Mouse (Mus musculus): Measurements from ENCODE around the gene Ccdc194. TPM values are rescaled to one million over a fixed set of nuclear protein-coding genes. Genes with fewer than 3 reads are reported as not detected.
"Not testable (repeated sequence)": the region's sequence is repeated elsewhere in the genome, so short reads cannot be mapped to it uniquely, and the experiment has no call there.

Gene Ccdc194
- polyA plus RNA-seq, 1 experiment from 2014 or later = 0.13 TPM

DNA sequence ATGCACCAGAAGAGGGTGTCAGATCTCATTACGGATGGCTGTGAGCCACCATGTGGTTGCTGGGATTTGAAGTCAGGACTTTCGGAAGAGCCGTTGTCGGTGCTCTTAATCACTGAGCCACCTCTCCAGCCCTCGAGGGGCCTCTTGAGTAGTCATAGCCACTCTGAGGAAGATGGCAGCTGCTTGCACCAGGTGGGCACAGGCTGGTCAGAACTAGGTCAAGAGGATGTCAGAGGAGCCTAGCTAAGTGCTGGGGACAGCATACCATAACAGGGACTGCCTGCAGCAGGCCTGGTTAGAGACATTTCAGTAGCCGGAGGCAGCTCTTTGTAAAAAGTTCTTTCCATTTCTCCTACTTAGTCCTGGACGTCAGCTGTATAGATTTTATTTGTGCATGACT, 25.2 kb upstream of the Ccdc194 start:
- Histone ChIP-seq H3K4me1 (no peaks in the 10 kb centered on the region), H3K9ac (replicated peaks) (no peak overlapping the region), H3K9me3 (replicated peaks) (no peaks in the 10 kb centered on the region), H3K4me2 (no peak overlapping the region), H3K4me3 (replicated peaks) (no peak overlapping the region), H3K27ac (replicated peaks) (no peak overlapping the region), H3K36me3 (peaks cover 26% of the 10 kb centered on the region), H3K27me3 (replicated peaks) (peaks cover 8% of the 10 kb centered on the region)
- ATAC-seq (ENCODE audit: low FRiP score) = no peak
- 75% methylated on average over 7 of the region's 7 CpGs for WGBS

DNA sequence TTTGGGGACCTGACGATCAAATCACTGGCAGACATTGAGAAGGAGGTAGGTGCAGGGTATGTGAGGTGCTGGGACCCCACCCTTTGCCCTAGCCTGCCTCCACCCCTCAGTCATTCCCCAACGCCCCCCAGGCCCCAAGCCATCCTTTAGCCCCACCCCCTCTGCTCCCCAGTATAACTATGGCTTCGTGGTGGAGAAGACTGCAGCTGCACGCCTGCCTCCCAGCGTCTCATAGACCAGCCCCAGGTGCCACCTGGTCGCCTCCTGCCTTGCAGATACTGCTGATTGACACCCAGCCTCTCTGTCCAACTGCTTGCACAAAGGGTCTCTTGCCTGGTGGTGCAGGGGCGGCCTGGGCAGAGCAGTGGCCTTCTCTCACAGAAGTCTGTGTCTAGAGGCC, 22.1 kb upstream of the Ccdc194 start:
- Histone ChIP-seq H3K9me3 (replicated peaks) (no peaks in the 10 kb centered on the region), H3K27ac (replicated peaks) (no peak overlapping the region), H3K9ac (replicated peaks) (no peak overlapping the region), H3K27me3 (replicated peaks) (no peaks in the 10 kb centered on the region), H3K36me3 (peaks cover 33% of the 10 kb centered on the region), H3K4me3 (replicated peaks) (no peak overlapping the region), H3K4me1 (peaks cover 17% of the 10 kb centered on the region), H3K4me2 (no peak overlapping the region)
- 87% methylated on average over 7 of the region's 7 CpGs for WGBS
- ATAC-seq (ENCODE audit: low FRiP score) = no peak

DNA sequence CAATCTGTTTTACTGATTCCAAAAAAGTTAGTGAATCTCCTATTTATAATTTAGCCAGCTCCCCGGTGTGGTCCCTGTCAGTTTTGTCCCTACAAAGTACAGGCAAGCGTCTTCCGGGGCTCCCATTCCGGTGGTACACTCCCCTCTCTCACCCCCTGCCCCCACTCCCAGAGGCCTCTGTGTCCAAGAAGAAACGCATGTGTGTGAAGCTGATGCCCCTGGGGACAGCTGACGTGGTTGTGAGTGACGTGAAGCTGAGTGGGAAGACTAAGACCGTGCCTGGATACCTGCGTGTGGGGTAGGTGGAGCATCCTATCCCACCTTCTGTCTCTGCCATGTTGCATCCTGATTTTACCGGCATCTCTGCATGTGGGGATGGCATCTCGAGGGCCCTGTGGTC, 19.5 kb upstream of the Ccdc194 start:
- Histone ChIP-seq H3K4me1 (peaks cover 17% of the 10 kb centered on the region), H3K4me2 (no peak overlapping the region), H3K27ac (replicated peaks) (no peak overlapping the region), H3K27me3 (replicated peaks) (0 out of 2 replicates have a peak, but pooled peaks cover 4% of the 10 kb centered on the region), H3K36me3 (peaks cover 33% of the 10 kb centered on the region), H3K9me3 (replicated peaks) (no peaks in the 10 kb centered on the region), H3K9ac (replicated peaks) (no peak overlapping the region), H3K4me3 (replicated peaks) (no peak overlapping the region)
- ATAC-seq (ENCODE audit: low FRiP score) = no peak
- 93% methylated on average over 11 of the region's 11 CpGs for WGBS

DNA sequence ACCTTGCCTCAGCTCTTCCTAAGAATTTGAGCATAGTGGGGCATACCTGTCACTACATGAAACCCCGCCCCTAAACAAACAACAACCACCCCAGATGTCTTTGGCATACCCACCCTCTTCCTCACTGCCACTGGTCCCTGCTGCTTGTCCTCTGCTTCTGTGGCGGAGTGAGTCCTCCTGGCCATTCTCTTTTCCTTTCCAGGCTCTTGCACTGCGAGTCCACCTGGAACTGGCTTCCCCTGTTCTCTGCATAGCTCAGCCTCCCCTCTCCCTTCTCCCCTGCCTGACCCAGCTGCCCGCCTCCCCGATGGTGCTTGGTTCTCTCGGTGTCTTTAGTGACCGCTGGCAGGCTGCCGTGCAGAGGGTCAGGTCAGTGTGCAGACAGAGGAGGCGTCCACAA, 18.2 kb upstream of the Ccdc194 start:
- Histone ChIP-seq H3K27ac (replicated peaks) (no peak overlapping the region), H3K36me3 (peaks cover 33% of the 10 kb centered on the region), H3K27me3 (replicated peaks) (0 out of 2 replicates have a peak, but pooled peaks cover 4% of the 10 kb centered on the region), H3K9me3 (replicated peaks) (no peaks in the 10 kb centered on the region), H3K4me1 (peaks cover 17% of the 10 kb centered on the region), H3K4me2 (peak overlapping the region; percentile 85), H3K9ac (replicated peaks) (peak overlapping the region; percentile 87), H3K4me3 (replicated peaks) (peak overlapping the region; percentile 94)
- WGBS = 85% methylated on average over 9 of the region's 9 CpGs
- no peak for ATAC-seq (ENCODE audit: low FRiP score)

DNA sequence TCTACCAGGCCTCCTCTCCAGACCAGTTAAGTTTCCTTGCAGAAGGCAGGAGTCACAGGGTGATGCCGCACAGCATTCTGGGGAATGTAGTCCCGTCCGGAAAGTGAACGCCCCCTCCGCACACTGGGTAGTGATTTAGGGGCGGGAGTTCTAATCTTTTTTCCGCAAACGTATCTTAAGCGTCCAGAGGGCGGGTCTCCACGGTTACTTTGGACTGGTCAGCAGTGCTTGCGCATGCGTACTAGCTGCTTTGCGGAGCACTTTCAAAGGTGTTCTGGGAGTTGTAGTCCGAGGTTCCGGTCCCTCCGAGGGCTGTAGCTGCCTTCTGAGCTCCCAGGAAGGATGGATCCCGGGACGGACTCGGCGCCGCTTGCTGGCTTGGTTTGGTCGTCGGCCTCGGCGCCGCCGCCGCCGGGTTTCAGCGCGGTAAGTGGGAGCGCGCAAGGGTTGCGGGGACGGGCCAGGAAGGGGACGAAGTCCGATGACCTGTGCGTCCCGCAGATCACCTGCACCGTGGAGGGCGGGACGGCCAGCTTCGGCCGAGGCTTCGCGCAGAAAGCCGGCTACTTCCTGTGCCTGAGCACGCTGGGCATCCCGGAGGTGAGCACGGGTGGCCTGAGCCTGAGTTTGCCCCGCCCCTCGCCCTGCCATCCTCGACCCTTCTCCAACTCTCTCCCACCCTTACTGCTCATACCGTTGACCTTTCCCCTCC, 17.3 kb upstream of the Ccdc194 start, which contains the start of gene Mvb12a:
TSS of gene Mvb12a (plus strand) at position 291 of the 712 bp plus-strand sequence.
- WGBS = under 1% methylated on average over 55 of the region's 55 CpGs
- peaks cover 6% of the 10 kb centered on the region for H3K27me3 ChIP-seq (replicated peaks)
- peak within 1 kb of the TSS; percentile 87 for H3K9ac ChIP-seq (replicated peaks)
- H3K9me3 ChIP-seq (replicated peaks) = no peaks in the 10 kb centered on the region
- H3K4me1 ChIP-seq = peaks cover 20% of the 10 kb centered on the region
- H3K4me3 ChIP-seq (replicated peaks) = peak within 1 kb of the TSS; percentile 94
- peak within 1 kb of the TSS; percentile 77 for H3K27ac ChIP-seq (replicated peaks)
- H3K4me2 ChIP-seq = peak within 1 kb of the TSS; percentile 85
- H3K36me3 ChIP-seq = peaks cover 24% of the 10 kb centered on the region
- ATAC-seq (ENCODE audit: low FRiP score) = peak; percentile 96

DNA sequence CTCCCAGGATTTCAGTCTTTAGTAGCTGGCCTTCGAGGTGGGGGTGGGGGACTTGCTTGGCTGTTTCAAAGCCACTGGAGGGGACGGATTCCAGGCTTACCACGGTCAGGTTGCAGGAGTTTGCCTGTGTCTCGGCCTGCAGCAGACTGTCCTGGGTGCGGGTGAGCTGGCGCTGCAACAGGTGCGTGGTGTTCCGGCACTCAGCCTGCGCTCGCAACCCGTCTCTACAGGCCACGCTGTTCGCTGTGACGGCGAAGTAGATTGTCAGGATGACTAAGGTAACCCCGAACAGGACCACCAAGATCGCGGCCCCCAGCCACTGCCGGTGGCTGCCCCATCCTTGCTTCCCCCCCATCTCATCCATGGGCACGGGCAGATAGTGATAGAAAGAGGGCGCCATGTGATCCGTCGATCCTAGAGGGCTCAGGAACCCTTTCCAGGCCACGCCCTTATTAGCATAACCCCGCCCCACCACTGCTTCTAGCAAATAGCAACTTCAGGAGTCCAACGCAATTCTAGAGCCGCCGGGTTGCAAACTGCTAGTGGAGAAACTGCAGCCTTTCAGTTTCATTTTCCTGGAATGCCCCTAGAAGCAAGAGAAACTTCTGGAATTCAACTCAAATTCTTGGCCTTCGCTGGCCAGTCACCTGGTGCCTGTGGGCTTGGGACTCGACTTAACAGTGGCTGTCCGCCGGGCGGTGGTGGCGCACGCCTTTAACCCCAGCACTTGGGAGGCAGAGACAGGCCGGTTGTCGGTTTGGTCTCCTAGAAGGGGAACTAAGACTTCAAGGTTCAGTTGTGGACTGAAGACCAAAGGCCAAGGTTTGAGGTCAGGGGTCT, 11.7 kb upstream of the Ccdc194 start, which contains the start of gene Bst2:
TSS of gene Bst2 (minus strand) at position 429 of the 840 bp plus-strand sequence.
- Histone ChIP-seq H3K27me3 (replicated peaks) (peaks cover 25% of the 10 kb centered on the region), H3K9me3 (replicated peaks) (no peaks in the 10 kb centered on the region), H3K27ac (replicated peaks) (no peak within 1 kb of the TSS), H3K9ac (replicated peaks) (peak within 1 kb of the TSS; percentile 37; the same call in 1 of the 2 replicates), H3K4me2 (peak within 1 kb of the TSS; percentile 57), H3K4me1 (peaks cover 11% of the 10 kb centered on the region), H3K4me3 (replicated peaks) (peak within 1 kb of the TSS; percentile 35), H3K36me3 (no peaks in the 10 kb centered on the region)
- 4% methylated on average over 37 of the region's 37 CpGs for WGBS
- ATAC-seq (ENCODE audit: low FRiP score) = no peak

DNA sequence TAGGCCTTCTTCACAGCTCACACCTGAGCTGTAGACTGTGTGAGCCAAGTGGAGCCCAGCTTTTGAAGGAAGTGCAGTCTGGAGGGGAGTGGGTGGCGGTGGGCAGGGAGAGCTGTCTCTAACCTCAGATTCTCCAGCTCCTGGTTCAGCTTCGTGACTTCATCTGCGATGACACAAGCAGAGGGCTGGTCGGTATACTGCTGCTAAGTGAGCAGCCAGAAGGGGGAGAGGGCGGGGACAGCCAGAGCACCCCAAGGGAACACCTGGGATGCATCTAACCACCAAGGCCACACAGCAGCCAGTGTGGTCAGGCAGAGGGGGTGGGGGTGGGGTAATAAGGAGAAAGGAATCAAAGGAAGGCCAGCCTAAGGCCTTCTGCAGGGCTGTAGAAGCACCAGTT, 10.2 kb upstream of the Ccdc194 start:
- no peak for ATAC-seq (ENCODE audit: low FRiP score)
- Histone ChIP-seq H3K36me3 (no peaks in the 10 kb centered on the region), H3K9me3 (replicated peaks) (no peaks in the 10 kb centered on the region), H3K4me1 (peaks cover 11% of the 10 kb centered on the region), H3K27me3 (replicated peaks) (peaks cover 21% of the 10 kb centered on the region), H3K27ac (replicated peaks) (no peak overlapping the region), H3K9ac (replicated peaks) (no peak overlapping the region), H3K4me3 (replicated peaks) (no peak overlapping the region), H3K4me2 (peak overlapping the region; percentile 9; the same call in 1 of the 2 replicates)
- WGBS = 61% methylated on average over 5 of the region's 5 CpGs

DNA sequence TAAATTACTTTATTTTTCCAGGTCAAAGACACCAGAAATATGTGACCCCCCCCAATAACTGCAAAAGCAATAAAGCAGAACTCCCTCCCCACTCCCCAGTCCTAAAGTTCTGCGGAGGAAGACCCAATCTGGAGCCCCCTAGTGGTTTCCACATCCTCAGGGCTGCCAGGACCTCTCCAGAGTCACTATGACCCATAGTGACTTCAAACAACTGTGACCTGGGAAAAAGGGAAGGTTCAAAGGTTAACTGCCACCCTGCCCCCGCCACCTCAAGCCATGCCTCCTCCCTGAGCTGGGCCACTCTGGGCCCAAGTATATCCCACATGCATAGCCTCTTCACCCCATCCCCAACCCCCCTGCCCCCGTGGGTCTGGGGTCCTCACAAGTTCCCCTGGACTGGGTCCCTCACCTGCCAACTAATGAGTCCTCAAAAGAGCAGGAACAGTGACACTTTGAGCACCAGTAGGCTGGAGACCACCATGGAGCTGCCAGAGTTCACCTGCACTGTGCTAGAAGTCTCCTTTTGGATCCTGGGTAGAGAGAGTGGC, 8.8 kb upstream of the Ccdc194 start:
- no peaks in the 10 kb centered on the region for H3K9me3 ChIP-seq (replicated peaks)
- no peak overlapping the region for H3K4me3 ChIP-seq (replicated peaks)
- WGBS = 36% methylated on average over 3 of the region's 3 CpGs
- peaks cover 11% of the 10 kb centered on the region for H3K4me1 ChIP-seq
- no peaks in the 10 kb centered on the region for H3K36me3 ChIP-seq
- H3K27me3 ChIP-seq (replicated peaks) = peaks cover 21% of the 10 kb centered on the region
- no peak for ATAC-seq (ENCODE audit: low FRiP score)
- no peak overlapping the region for H3K9ac ChIP-seq (replicated peaks)
- H3K4me2 ChIP-seq = no peak overlapping the region
- no peak overlapping the region for H3K27ac ChIP-seq (replicated peaks)

DNA sequence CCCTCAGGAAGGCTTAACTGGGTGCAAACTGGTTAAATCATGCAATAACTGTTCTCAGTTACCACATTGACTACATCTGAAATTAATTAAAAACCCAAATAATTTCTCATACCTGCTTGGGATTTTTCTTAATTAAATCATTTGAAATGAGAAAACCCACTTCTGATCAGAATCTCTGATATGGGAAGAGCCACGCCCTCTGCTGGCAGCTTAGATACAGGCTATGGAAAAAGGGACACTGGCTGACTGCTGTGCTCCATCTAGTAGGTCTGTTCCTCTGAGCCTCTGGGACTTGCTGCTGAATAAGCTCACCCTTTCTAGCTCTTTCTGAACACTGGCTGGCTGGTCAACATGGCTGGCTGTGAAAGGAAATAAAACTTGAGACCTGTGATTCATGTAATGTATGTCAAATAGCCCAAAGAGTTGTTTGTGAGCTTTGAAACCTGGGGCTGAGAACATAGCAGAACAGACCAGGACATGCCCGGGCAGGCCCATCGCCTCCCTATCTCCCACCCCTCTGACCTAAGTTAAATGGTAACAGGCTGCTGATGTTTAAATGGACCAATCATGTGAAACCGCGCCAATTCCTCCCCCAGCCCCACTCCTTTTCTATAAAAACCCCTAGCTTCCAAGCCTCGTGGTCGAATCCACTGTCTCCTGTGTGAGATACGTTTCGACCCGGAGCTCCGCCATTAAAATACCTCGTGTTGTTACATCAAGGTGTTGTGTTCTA, 5.4 kb upstream of the Ccdc194 start:
- 72% methylated on average over 5 of the region's 12 CpGs for WGBS
- not testable (repeated sequence) for H3K4me3 ChIP-seq (replicated peaks); H3K9me3 ChIP-seq (replicated peaks); ATAC-seq (ENCODE audit: low FRiP score); H3K36me3 ChIP-seq; H3K9ac ChIP-seq (replicated peaks); H3K4me1 ChIP-seq; H3K4me2 ChIP-seq; H3K27ac ChIP-seq (replicated peaks)
- H3K27me3 ChIP-seq (replicated peaks) = peaks cover 23% of the 10 kb centered on the region

DNA sequence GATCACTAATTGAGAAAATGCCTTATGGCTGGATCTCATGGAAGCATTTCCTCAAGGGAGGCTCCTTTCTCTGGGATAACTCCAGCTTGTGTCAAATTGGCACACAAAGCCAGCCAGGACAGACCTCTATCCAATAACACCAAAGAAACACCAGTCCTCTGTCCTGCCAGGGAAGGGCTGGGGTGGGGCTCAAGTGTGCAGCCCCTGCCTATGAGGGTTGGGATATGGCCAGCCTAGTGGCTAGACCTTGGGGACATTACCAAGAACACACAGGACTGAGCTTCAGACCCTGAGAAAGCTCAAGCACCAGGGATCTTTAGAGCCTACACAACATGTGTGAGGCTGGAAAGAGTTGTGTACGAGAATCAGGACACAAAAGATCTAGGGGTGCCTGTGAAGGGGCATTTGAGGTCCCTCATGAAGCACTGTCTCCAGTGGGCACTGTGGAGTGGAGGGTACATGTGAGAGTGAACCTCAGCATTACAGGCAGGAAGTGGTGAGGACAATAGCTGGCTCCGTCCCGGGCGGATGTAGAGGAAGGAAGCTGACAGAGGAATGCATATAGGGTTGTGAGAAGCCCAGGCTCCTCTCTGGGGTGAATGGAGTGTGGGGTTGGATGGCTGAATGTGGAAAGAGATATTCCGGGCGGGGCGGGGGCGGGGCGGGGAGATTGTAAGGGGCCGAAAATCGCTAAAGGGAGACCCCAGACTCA, 3.0 kb upstream of the Ccdc194 start:
- WGBS = 84% methylated on average over 11 of the region's 11 CpGs

More for the DNA sequence above, 3.0 kb upstream of the Ccdc194 start:
- H3K27ac ChIP-seq (replicated peaks) = no peak overlapping the region
- peaks cover 42% of the 10 kb centered on the region for H3K27me3 ChIP-seq (replicated peaks)
- no peak overlapping the region for H3K9ac ChIP-seq (replicated peaks)
- no peak overlapping the region for H3K4me2 ChIP-seq
- no peak overlapping the region for H3K4me3 ChIP-seq (replicated peaks)
- no peak for ATAC-seq (ENCODE audit: low FRiP score)
- no peaks in the 10 kb centered on the region for H3K36me3 ChIP-seq
- 0 out of 2 replicates have a peak, but pooled peaks cover 5% of the 10 kb centered on the region for H3K4me1 ChIP-seq
- no peaks in the 10 kb centered on the region for H3K9me3 ChIP-seq (replicated peaks)

All from neural tube, embryonic 15.5 days (tissue).